Mouse (Mus musculus): ENCODE results near the gene Prss35. TPM values are rescaled to one million over a fixed set of nuclear protein-coding genes. Genes with fewer than 3 reads are reported as not detected.

The Prss35 gene
- polyA plus RNA-seq, 1 experiment from 2014 or later, result 1.1 TPM

GRCm38 (mm10) chr9:86736991-86737390, 6.5 kb upstream of the Prss35 start:
- H3K4me2 ChIP-seq (replicated peaks), result no peak overlapping the region
- H3K4me1 ChIP-seq, result no peaks in the 10 kb centered on the region
- 96% methylated on average over 4 of the region's 4 CpGs for WGBS
- H3K27me3 ChIP-seq, result no peaks in the 10 kb centered on the region
- no peak overlapping the region for H3K27ac ChIP-seq (replicated peaks)
- H3K36me3 ChIP-seq, result no peaks in the 10 kb centered on the region
- H3K4me3 ChIP-seq, result no peak overlapping the region
- no peaks in the 10 kb centered on the region for H3K9me3 ChIP-seq
- no peak for ATAC-seq (replicated peaks)
- no peak overlapping the region for H3K9ac ChIP-seq (replicated peaks)

- Histone ChIP-seq H3K36me3 (no peaks in the 10 kb centered on the region), H3K27me3 (no peaks in the 10 kb centered on the region), H3K4me3 (no peak overlapping the region), H3K4me2 (replicated peaks) (no peak overlapping the region), H3K9me3 (no peaks in the 10 kb centered on the region), H3K9ac (replicated peaks) (no peak overlapping the region), H3K4me1 (peaks cover 3% of the 10 kb centered on the region), H3K27ac (replicated peaks) (no peak overlapping the region)
- ATAC-seq (replicated peaks), result no peak
- WGBS, result 91% methylated on average over 1 of the region's 1 CpGs
Observed at GRCm38 (mm10) chr9:86738067-86738466, 5.4 kb upstream of the Prss35 start.

DNA sequence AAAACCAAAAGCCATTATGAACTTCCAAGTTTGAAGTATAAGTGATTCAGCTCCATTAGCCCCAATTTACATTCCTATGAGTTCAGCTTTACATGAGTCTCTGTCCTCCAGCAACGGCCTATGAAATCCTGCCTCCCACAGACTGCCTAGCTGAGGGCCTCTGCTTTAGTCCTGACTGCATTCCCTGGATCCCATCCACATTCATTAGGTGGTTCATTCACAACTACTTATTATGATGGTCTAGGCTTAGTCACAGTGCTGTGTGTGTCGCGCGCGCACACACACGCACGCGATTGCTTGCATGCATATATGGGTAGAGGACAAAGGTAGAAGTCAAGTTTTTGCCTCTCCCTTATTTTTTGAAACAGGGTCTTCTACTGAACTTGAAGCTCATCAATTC, 4.6 kb upstream of the Prss35 start:
- Histone ChIP-seq H3K27me3 (no peaks in the 10 kb centered on the region), H3K4me3 (no peak overlapping the region), H3K9ac (replicated peaks) (no peak overlapping the region), H3K9me3 (no peaks in the 10 kb centered on the region), H3K4me2 (replicated peaks) (no peak overlapping the region), H3K36me3 (no peaks in the 10 kb centered on the region), H3K4me1 (peaks cover 9% of the 10 kb centered on the region), H3K27ac (replicated peaks) (no peak overlapping the region)
- 79% methylated on average over 8 of the region's 8 CpGs for WGBS
- no peak for ATAC-seq (replicated peaks)

GRCm38 (mm10) chr9:86739971-86740370, 3.5 kb upstream of the Prss35 start:
- no peak for ATAC-seq (replicated peaks)
- H3K9ac ChIP-seq (replicated peaks), result no peak overlapping the region
- peaks cover 9% of the 10 kb centered on the region for H3K4me1 ChIP-seq
- no peaks in the 10 kb centered on the region for H3K36me3 ChIP-seq
- no peak overlapping the region for H3K4me3 ChIP-seq
- no peak overlapping the region for H3K27ac ChIP-seq (replicated peaks)
- H3K9me3 ChIP-seq, result no peaks in the 10 kb centered on the region
- 29% methylated on average over 3 of the region's 3 CpGs for WGBS
- H3K27me3 ChIP-seq, result no peaks in the 10 kb centered on the region
- no peak overlapping the region for H3K4me2 ChIP-seq (replicated peaks)

DNA sequence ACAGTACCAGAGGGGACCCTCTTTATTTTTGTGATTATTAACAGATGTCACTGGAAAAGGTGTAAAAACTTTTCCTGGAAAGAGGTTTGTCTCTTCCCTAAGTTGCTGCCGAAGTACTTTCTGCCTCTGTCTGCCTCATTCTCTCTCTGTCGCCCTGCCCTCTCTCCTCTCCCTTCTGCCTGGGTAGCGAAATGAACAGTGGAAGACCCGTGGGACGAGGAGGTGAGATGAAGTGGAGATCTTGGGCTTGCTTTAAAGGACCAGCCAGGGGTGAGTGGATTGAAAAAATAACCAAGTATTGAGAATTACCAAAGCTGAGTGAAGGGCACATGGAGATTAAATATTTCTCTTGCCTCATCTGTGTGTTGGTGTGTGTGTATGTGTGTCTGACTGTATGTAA, 592 bp downstream of the Prss35 start:
- Histone ChIP-seq H3K4me3 (peak overlapping the region; percentile 37; the same call in 1 of the 2 replicates), H3K9me3 (no peaks in the 10 kb centered on the region), H3K4me1 (peaks cover 13% of the 10 kb centered on the region), H3K27ac (replicated peaks) (no peak overlapping the region), H3K9ac (replicated peaks) (no peak overlapping the region; the same call in 1 of the 2 replicates), H3K36me3 (no peaks in the 10 kb centered on the region), H3K27me3 (no peaks in the 10 kb centered on the region), H3K4me2 (replicated peaks) (no peak overlapping the region; the same call in 1 of the 2 replicates)
- ATAC-seq (replicated peaks), result no peak
- WGBS, result 40% methylated on average over 5 of the region's 5 CpGs

DNA sequence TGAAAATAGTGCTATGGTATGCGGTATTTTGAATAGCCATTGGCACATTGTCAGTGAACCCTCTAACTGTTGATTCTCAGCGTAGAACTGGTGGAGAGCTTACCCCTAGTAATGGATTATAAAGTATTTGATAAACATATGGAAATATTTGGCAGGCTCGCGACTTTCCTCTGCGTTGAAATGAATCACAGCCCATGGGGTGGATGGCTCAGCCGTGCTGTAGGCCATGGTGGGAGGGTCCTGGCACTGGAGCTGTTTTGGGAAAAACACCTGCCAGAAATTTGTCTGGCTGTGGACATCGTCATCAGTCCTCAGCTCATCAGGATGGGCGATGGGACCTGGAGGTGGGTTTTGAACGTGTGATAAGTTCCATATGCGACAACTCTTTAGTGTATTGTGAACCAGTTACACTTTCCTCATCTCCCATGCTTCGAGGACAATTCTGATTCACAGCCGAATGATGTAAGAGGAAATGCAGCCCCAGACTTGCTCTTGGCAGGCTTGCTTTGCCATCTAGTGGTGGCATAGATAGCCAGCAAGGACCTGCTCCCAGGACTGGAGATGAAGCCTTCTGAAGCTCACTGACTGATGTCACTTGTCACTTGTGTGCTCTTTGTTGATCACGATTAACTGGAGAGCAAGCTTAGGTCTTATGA, 2.6 kb downstream of the Prss35 start:
- no peak overlapping the region for H3K4me3 ChIP-seq
- H3K9me3 ChIP-seq, result no peaks in the 10 kb centered on the region
- H3K4me1 ChIP-seq, result peaks cover 13% of the 10 kb centered on the region
- no peaks in the 10 kb centered on the region for H3K27me3 ChIP-seq
- WGBS, result 30% methylated on average over 13 of the region's 13 CpGs
- no peaks in the 10 kb centered on the region for H3K36me3 ChIP-seq
- no peak overlapping the region for H3K9ac ChIP-seq (replicated peaks)
- peak; percentile 83 for ATAC-seq (replicated peaks)
- no peak overlapping the region for H3K4me2 ChIP-seq (replicated peaks)
- no peak overlapping the region for H3K27ac ChIP-seq (replicated peaks)

GRCm38 (mm10) chr9:86762477-86763376, 19.3 kb downstream of the Prss35 start:
- WGBS, result 74% methylated on average over 8 of the region's 8 CpGs
- Histone ChIP-seq H3K27ac (replicated peaks) (no peak overlapping the region), H3K9ac (replicated peaks) (no peak overlapping the region), H3K27me3 (no peaks in the 10 kb centered on the region), H3K36me3 (peaks cover 4% of the 10 kb centered on the region), H3K9me3 (no peaks in the 10 kb centered on the region), H3K4me3 (no peak overlapping the region), H3K4me1 (no peaks in the 10 kb centered on the region), H3K4me2 (replicated peaks) (no peak overlapping the region)
- ATAC-seq (replicated peaks), result no peak

GRCm38 (mm10) chr9:86764002-86764401, 20.6 kb downstream of the Prss35 start:
- peaks cover 4% of the 10 kb centered on the region for H3K36me3 ChIP-seq
- H3K27ac ChIP-seq (replicated peaks), result no peak overlapping the region
- H3K4me2 ChIP-seq (replicated peaks), result no peak overlapping the region
- no peaks in the 10 kb centered on the region for H3K9me3 ChIP-seq
- H3K4me1 ChIP-seq, result no peaks in the 10 kb centered on the region
- no peak for ATAC-seq (replicated peaks)
- H3K4me3 ChIP-seq, result no peak overlapping the region
- H3K27me3 ChIP-seq, result no peaks in the 10 kb centered on the region
- H3K9ac ChIP-seq (replicated peaks), result no peak overlapping the region
- 59% methylated on average over 2 of the region's 2 CpGs for WGBS

- ATAC-seq (replicated peaks), result no peak
- H3K4me2 ChIP-seq (replicated peaks), result no peak overlapping the region
- no peaks in the 10 kb centered on the region for H3K27me3 ChIP-seq
- 86% methylated on average over 10 of the region's 10 CpGs for WGBS
- H3K27ac ChIP-seq (replicated peaks), result no peak overlapping the region
- peaks cover 12% of the 10 kb centered on the region for H3K36me3 ChIP-seq
- H3K9me3 ChIP-seq, result no peaks in the 10 kb centered on the region
- H3K4me1 ChIP-seq, result no peaks in the 10 kb centered on the region
- no peak overlapping the region for H3K4me3 ChIP-seq
- no peak overlapping the region for H3K9ac ChIP-seq (replicated peaks)
Observed at GRCm38 (mm10) chr9:86766991-86767390, 23.5 kb downstream of the Prss35 start.

- no peak for ATAC-seq (replicated peaks)
- no peak overlapping the region for H3K27ac ChIP-seq (replicated peaks)
- no peak overlapping the region for H3K9ac ChIP-seq (replicated peaks)
- H3K4me3 ChIP-seq, result no peak overlapping the region
- H3K27me3 ChIP-seq, result no peaks in the 10 kb centered on the region
- peaks cover 39% of the 10 kb centered on the region for H3K36me3 ChIP-seq
- 93% methylated on average over 3 of the region's 3 CpGs for WGBS
- H3K9me3 ChIP-seq, result no peaks in the 10 kb centered on the region
- no peak overlapping the region for H3K4me2 ChIP-seq (replicated peaks)
- no peaks in the 10 kb centered on the region for H3K4me1 ChIP-seq
Observed at GRCm38 (mm10) chr9:86772897-86773296, 29.4 kb downstream of the Prss35 start.

GRCm38 (mm10) chr9:86773996-86774395, 30.5 kb downstream of the Prss35 start:
- H3K9ac ChIP-seq (replicated peaks), result no peak overlapping the region
- peaks cover 39% of the 10 kb centered on the region for H3K36me3 ChIP-seq
- no peak for ATAC-seq (replicated peaks)
- H3K9me3 ChIP-seq, result no peaks in the 10 kb centered on the region
- H3K4me2 ChIP-seq (replicated peaks), result no peak overlapping the region
- H3K27me3 ChIP-seq, result no peaks in the 10 kb centered on the region
- H3K4me1 ChIP-seq, result no peaks in the 10 kb centered on the region
- H3K27ac ChIP-seq (replicated peaks), result no peak overlapping the region
- 87% methylated on average over 8 of the region's 8 CpGs for whole genome bisulfite sequencing
- no peak overlapping the region for H3K4me3 ChIP-seq

DNA sequence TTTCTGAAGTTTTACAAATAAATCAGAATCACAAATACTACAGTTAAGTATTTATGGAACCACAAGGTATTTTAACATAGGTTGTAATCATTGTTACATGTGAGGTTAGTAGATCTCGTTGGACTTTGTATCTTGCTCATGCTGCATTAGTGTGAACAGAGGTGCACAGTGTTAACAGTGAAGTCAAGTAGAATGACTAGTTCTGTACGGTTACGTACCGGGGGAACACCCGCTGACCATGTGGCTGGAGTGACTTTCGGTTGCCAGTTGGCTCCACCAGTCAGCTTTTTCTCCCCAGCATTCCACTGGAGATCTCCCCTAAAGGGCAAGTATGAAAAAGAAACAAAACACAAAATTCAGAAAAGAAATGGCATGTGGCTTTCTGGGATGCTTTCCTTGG, 31.9 kb downstream of the Prss35 start:
- Histone ChIP-seq H3K9me3 (no peaks in the 10 kb centered on the region), H3K36me3 (peaks cover 37% of the 10 kb centered on the region), H3K9ac (replicated peaks) (no peak overlapping the region), H3K4me1 (no peaks in the 10 kb centered on the region), H3K4me3 (no peak overlapping the region), H3K4me2 (replicated peaks) (no peak overlapping the region), H3K27me3 (no peaks in the 10 kb centered on the region), H3K27ac (replicated peaks) (no peak overlapping the region)
- no peak for ATAC-seq (replicated peaks)
- WGBS, result 98% methylated on average over 6 of the region's 6 CpGs

Measured in forebrain, embryonic 15.5 days (tissue).